8 mouse cellular contexts compared by ENCODE assay signal in the genomic region with DNA sequence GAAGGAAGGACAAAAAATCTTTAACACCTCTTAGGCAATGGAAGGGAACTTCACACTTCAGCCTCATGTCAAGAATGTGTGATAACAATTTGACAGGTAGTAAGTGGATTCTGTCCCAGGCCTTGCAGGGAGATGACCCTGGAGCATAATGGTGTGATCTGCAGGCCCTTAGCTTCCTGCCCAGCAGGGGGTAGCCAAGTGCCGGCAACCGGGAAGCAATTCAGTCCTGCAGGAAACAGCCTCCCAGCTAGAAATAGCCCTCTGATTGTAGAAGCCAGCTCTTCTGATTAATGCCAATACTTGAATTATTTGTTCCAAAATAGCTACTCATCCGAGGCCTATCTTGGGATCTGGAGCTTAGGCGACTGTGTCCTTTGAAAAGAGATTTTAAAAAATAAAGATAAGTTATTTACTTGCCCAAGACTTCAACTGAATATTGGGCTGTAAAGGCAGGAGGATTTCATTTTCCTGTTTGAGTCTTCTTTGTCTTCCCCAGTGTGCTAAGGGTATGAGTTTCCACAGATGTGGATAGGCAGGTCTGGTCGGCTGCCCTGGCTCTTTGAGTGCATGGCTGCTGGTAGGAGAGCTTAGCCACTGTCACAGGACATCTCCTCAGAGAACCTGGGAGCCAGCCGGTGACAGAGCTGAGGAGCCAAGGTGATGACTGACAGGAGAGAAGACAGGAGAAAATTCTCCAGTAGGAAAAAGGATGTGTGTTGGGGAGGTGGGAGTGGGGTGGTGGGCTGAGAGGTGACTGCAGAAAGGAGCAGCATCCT.
DNase-seq lines count a peak whose midpoint lies in the region; ATAC-seq lines count a peak whose summit lies in the region.

No protein-coding gene starts in this region.

- ATAC-seq in embryonic facial prominence, embryonic 11.5 days (replicated peaks; ENCODE audit: insufficient number of reproducible peaks, low FRiP score, low TSS enrichment, low read depth) = peak; percentile 65; the same call in 1 of the 2 replicates
- ATAC-seq in liver, embryonic 11.5 days (replicated peaks; ENCODE audit: low FRiP score) = 0 out of 2 replicates have a peak, but pooled peaks have one; percentile 53
- ATAC-seq in neural tube, embryonic 13.5 days (ENCODE audit: low read depth) = 0 out of 2 replicates have a peak, but pooled peaks have one; percentile 59

- no peaks in the 10 kb centered on the region for H3K27me3 ChIP-seq in embryonic facial prominence, embryonic 11.5 days (ENCODE audit: control insufficient read depth, insufficient read depth, low read length)
- no peaks in the 10 kb centered on the region for H3K27me3 ChIP-seq in liver, embryonic 11.5 days (replicated peaks; ENCODE audit: control insufficient read depth, insufficient read depth, low read length)
- H3K27me3 ChIP-seq in neural tube, embryonic 13.5 days = no peaks in the 10 kb centered on the region

- peak; percentile 4 for DNase-seq in thymus, postnatal 25 days
- DNase-seq in thymus, adult 18-20 months = no peak
- peak; percentile 75 for DNase-seq in embryonic facial prominence, embryonic 11.5 days (ENCODE audit: low spot score)
- DNase-seq in heart, adult 9 months (ENCODE audit: low spot score in 2 of 2) = peak; percentile 14 to 58
- peak; percentile 44 for DNase-seq in kidney, adult 18-20 months
- peak; percentile 35 for DNase-seq in liver, embryonic 11.5 days (ENCODE audit: low spot score)
- DNase-seq in urinary bladder, adult 2 months (ENCODE audit: low spot score) = peak; percentile 31

- H3K9ac ChIP-seq in embryonic facial prominence, embryonic 11.5 days (replicated peaks; ENCODE audit: low read length) = no peak overlapping the region
- no peak overlapping the region for H3K9ac ChIP-seq in liver, embryonic 11.5 days (ENCODE audit: low read depth, low read length)
- H3K9ac ChIP-seq in neural tube, embryonic 13.5 days = peak overlapping the region; percentile 22; the same call in 1 of the 2 replicates

- no peaks in the 10 kb centered on the region for H3K9me3 ChIP-seq in embryonic facial prominence, embryonic 11.5 days (replicated peaks; ENCODE audit: control insufficient read depth, low read length)
- H3K9me3 ChIP-seq in liver, embryonic 11.5 days (ENCODE audit: control insufficient read depth, low read length) = no peaks in the 10 kb centered on the region
- no peaks in the 10 kb centered on the region for H3K9me3 ChIP-seq in neural tube, embryonic 13.5 days

- H3K27ac ChIP-seq in embryonic facial prominence, embryonic 11.5 days (replicated peaks; ENCODE audit: low read depth, low read length) = no peak overlapping the region
- no peak overlapping the region for H3K27ac ChIP-seq in liver, embryonic 11.5 days (ENCODE audit: low read depth, low read length)
- H3K27ac ChIP-seq in neural tube, embryonic 13.5 days (replicated peaks) = peak overlapping the region; percentile 74; the same call in 1 of the 2 replicates

- H3K4me1 ChIP-seq in embryonic facial prominence, embryonic 11.5 days (ENCODE audit: control insufficient read depth, insufficient read depth, low read length) = no peaks in the 10 kb centered on the region
- H3K4me1 ChIP-seq in liver, embryonic 11.5 days (replicated peaks; ENCODE audit: control insufficient read depth, insufficient read depth, low read length) = no peaks in the 10 kb centered on the region; the same call in 1 of the 2 replicates
- H3K4me1 ChIP-seq in neural tube, embryonic 13.5 days (replicated peaks) = peaks cover 12% of the 10 kb centered on the region

- H3K36me3 ChIP-seq in embryonic facial prominence, embryonic 11.5 days (replicated peaks; ENCODE audit: control insufficient read depth, insufficient read depth, low read depth, low read length) = no peaks in the 10 kb centered on the region
- H3K36me3 ChIP-seq in liver, embryonic 11.5 days (ENCODE audit: control insufficient read depth, insufficient read depth, low read length) = no peaks in the 10 kb centered on the region
- no peaks in the 10 kb centered on the region for H3K36me3 ChIP-seq in neural tube, embryonic 13.5 days

- H3K4me3 ChIP-seq in embryonic facial prominence, embryonic 11.5 days (ENCODE audit: low read depth, low read length) = no peak overlapping the region
- H3K4me3 ChIP-seq in liver, embryonic 11.5 days (ENCODE audit: low read depth, low read length) = no peak overlapping the region
- no peak overlapping the region for H3K4me3 ChIP-seq in neural tube, embryonic 13.5 days

- WGBS in embryonic facial prominence, embryonic 11.5 days = 20% methylated on average over 6 of the region's 6 CpGs
- WGBS in liver, embryonic 11.5 days = 17% methylated on average over 6 of the region's 6 CpGs
- 22% methylated on average over 6 of the region's 6 CpGs for WGBS in neural tube, embryonic 13.5 days

- H3K4me2 ChIP-seq in embryonic facial prominence, embryonic 11.5 days (ENCODE audit: low read depth, low read length) = no peak overlapping the region
- no peak overlapping the region for H3K4me2 ChIP-seq in liver, embryonic 11.5 days
- no peak overlapping the region for H3K4me2 ChIP-seq in neural tube, embryonic 13.5 days

Comparison
In these comparisons a context has a peak if more than half of its experiments do, and no peak if none do; other contexts are left out.
1. DNase-seq: peak in thymus, postnatal 25 days (single experiment), embryonic facial prominence, embryonic 11.5 days (single experiment), heart, adult 9 months (2 of 2), kidney, adult 18-20 months (single experiment), liver, embryonic 11.5 days (single experiment) and urinary bladder, adult 2 months (single experiment); none in thymus, adult 18-20 months (0 of 2).
2. Peak in every context shown above with its lines, with median percentiles within 50 percentile points of each other: ATAC-seq.